Mouse (Mus musculus) retina, adult 2 months (tissue): ENCODE data around the gene Fancd2.

Source experiments
- DNase-seq: peaks from one replicate; pipeline ENCODE4 v3.0.0-alpha.2; 2012; ENCODE audit warnings: low read depth, low spot score

The Fancd2 gene

DNA sequence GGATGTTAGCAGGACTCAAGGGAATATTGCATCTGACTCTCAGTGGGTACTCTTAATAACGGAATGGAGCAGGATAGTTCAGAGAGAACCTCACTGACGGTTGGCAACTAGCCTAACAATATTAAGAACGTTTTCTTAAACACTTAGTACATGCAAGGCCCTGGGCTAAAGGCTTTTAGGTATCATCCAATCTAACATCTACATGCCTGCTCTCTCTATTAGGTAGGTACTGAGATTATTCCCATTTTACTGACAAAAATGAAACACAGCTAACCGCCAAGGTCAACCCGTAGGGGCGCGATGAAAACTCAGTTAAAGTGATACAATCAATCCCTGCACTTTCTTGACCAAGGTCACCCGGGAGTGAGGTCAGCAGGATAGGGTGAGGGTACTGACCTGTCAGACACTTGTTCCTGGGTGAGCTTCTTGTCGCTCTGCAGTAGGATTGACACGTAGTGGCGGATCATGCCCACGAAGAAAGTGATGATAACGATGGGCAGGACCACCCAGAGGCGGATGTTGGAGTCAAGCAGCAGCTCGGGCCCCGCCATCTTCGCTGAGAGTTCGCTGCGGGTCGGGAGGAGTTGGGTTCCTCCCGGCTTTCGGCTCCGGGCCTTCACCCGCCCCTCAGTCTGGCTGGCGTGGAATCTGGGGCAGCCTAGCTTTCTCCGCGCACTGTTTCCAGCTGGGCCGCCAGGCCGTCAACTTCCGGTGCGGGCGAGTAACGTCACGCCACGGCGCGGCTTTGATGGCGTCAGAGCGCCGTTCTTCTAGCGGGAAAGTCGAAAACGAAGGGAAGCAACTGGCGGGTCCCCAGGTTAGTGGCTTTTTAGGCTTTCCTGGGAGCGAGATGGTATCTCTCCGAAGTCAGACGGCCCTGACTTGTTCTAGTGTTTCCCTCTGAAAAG lies at the start of gene Fancd2, which contains the start of gene Emc3:
Gene Fancd2, plus strand, starts transcription at position 751 of the 908 bp plus-strand sequence.
Gene Emc3, minus strand, starts transcription at position 721 of the 908 bp plus-strand sequence.
- peak; percentile 75 for DNase-seq

GRCm38 (mm10) chr6:113482477-113483099 lies 48.9 kb upstream of the Fancd2 start:
- DNase-seq, result no peak

DNA sequence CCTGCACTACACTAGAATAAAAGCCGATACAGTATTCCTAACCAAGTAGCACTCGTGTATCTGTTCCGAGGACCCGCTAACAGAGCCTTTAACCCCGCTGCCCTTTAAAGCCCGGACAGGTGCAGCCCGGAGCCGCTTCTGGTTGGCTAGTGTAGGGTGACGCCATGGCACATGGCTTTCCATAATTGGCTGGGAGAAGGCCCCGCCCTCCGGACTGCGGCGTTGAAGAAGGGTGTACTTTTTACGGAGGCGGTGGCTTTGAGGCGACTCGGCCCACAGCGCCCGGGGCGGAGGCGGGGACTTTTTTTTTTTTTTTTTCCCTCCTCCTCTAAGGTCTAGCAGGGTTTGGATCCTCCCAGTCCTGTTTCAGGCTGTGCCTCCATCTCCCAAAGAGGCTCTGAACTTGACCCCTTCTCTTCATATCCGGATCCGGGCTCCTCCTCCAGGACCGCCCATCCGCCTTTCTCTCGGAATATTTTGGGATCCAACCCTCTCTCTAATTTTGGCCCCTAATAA lies 48.3 kb upstream of the Fancd2 start, which contains the start of gene Creld1:
Gene Creld1, plus strand, starts transcription at position 198 of the 516 bp plus-strand sequence.
- DNase-seq, result peak; percentile 81

- no peak for DNase-seq
Measured at GRCm38 (mm10) chr6:113483729-113484128, 47.8 kb upstream of the Fancd2 start.

GRCm38 (mm10) chr6:113487125-113487576 lies 44.3 kb upstream of the Fancd2 start:
- no peak for DNase-seq

DNA sequence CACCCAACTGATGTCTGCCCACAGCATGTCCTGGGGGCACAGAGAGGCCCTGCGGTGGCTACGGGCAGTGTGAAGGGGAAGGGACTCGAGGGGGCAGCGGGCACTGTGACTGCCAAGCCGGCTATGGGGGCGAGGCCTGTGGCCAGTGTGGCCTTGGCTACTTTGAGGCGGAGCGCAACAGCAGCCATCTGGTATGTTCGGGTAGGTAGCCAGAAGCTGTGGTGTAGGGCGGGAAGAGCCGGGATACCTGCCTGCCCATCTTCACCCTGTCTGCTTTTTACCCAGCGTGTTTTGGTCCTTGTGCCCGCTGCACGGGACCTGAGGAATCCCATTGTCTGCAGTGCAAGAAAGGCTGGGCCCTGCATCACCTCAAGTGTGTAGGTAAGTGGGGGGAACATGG lies 42.1 kb upstream of the Fancd2 start:
- no peak for DNase-seq

- DNase-seq, result no peak
Measured at GRCm38 (mm10) chr6:113492101-113492864, 39.2 kb upstream of the Fancd2 start.

DNA sequence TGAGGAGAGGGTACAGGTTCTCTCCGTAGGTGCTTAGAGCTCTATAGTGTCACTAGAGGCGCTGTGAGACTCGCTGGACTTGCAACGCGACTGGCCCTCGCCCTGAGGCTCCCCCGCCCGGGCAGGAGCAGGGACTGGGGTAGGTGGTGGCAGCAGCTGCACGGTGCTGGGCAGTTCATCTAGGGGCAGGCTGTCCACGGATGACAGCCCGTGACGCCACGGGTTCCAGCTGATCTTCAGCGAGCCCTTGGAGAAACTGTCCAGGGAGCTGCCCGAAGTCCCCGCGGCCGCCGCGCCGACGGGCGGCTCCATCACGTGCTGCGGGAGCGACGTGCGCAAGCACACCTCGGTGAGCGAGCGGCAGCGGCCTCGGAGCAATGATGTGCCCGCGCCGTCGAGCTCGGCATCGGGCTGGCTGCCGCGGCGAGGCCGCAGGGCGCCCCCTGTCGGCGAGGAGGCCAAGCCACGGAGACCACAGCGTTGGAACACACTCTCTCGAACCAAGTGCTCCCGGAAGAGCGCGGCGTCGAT lies 37.2 kb upstream of the Fancd2 start:
- peak; percentile 49 for DNase-seq

DNA sequence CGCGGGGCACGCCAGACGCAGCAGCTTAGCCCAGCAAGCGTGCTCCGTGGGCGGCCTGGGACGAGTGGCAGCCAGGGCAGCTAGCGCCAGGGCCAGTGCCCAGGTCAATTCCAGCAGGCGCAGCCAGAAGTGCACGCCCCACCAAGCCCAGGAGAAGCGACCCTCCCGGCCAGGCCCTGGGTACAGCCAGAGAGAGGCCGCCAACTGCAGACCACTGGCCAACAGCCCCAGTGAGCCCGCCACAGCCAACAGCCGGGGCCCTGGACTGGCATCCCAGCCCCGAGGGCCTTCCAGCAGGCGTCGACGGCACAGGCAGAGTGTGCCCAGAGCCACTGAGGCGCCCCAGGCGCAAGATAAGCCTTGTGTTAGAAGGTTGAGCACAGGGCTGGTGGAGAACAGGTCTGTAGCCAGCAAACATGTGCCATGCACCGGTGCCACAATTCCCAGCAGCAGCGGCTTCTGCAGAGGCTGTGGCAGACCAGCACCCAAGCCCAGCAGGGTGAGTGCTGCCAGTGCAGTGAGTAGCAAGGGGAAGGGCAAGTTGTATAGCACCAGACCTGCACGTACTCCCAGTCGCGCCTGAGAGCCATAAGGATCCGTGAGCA lies 36.3 kb upstream of the Fancd2 start:
- DNase-seq, result no peak

DNA sequence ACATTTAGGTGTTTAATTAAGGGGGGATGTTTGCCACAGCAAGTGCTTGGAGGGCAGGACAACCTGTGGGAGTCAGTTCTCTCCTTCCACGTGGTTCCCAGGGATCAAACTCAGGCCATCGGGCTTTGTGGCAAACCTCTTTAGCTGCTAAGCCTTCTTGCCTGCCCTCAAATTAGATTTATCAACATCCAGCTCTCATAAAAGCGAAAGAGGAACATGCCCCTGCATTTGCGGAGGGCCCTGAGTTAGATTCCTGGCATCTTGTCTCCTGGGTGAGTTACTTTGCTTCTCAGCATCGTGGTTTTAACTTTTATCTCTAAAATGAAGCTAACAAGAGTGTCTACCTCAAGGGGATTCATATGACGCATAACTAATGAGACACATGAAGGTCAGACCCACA lies 32.1 kb upstream of the Fancd2 start:
- DNase-seq, result no peak

GRCm38 (mm10) chr6:113501388-113502084 lies 29.9 kb upstream of the Fancd2 start, which contains the start of gene Prrt3:
Gene Prrt3 (minus strand): TSS chr6:113501931.
- DNase-seq, result no peak

- DNase-seq, result no peak
Measured at GRCm38 (mm10) chr6:113502801-113503200, 28.7 kb upstream of the Fancd2 start.

GRCm38 (mm10) chr6:113505689-113506088 lies 25.8 kb upstream of the Fancd2 start:
- DNase-seq, result no peak

DNA sequence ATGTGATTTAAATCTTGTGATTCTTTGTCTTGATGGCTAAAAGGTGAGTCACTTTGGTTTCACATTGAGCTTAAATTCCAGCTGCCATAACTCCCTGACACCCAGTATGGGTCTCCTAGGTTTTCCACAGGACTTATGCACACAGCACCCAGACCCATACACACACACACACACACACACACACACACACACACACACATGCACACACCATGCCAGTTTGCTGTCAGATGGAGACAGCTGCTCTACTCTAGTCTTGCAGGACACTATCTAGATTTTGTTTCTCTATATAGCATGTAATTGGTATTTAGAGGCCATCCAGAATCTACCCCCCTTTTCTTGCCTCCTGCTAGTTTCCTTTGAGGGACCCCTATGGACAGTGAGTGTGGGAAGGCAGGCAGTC lies 24.4 kb upstream of the Fancd2 start:
- no peak for DNase-seq

DNA sequence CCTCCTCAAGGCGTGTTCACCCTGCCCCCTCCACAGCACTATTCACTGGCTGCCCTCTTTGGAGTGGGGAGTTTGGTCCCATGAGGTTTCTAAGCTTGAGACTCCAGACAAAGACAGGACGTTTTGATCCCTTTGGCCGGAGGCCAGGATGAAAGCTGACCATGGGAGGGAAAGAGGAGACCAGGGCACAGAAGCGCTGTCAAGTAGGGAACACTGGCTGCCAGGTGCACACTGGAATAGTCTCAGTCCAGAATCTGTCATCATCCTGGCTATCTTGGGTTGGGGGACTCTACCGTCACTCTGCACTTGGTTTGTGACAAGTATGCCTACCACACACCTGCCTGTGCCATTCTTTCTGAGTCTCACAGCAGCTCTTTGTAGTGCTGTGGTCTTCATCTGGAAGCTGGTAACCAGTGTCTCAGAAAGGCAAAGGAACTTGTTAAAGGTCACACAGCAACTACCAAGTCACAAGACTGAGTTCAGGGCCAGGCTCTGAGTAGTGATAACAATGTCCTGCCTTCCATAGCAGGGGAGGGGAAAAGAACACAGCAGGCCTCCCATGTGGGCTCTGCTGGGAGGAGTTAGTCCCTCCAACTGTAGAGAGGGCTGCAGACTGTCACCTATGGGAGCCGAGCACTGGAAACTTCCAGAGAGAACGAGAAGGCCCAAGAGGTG lies 23.1 kb upstream of the Fancd2 start:
- no peak for DNase-seq

DNA sequence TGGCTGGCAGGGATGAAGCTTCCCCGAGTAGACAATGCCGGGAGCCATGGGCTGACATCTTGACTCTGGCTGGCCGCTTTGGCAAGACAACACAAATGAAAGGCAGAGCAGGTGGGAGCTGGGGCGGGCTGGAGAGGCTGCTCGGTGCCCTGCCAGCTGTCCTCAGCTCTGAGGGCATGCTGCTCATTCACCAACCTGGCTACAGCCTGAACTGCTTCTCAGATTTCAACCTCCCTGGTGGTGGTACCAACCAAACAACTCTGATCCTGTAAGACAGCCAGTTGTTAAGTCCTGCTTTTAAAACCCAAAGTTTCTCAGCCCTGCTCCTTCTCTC lies 22.6 kb upstream of the Fancd2 start:
- no peak for DNase-seq

GRCm38 (mm10) chr6:113513944-113514343 lies 17.5 kb upstream of the Fancd2 start:
- no peak for DNase-seq

GRCm38 (mm10) chr6:113514600-113514999 lies 16.9 kb upstream of the Fancd2 start:
- DNase-seq, result no peak

- DNase-seq, result no peak
Measured at GRCm38 (mm10) chr6:113517434-113518080, 13.9 kb upstream of the Fancd2 start.
